Mouse (Mus musculus) gastrocnemius, postnatal 36 days (tissue): ENCODE results near the gene Rp9. TPM values are rescaled to one million over a fixed set of nuclear protein-coding genes. Genes with fewer than 3 reads are reported as not detected.
"Not testable (repeated sequence)": the region's sequence is repeated elsewhere in the genome, so short reads cannot be mapped to it uniquely, and the experiment has no call there.

Experiments used
- DNase-seq, 2 experiments: peaks; one replicate each; pipeline ENCODE4 v3.0.0; 2022
- intact Hi-C: fragments of 180-260 bp; cut with DNase I; formaldehyde crosslinking; loops from one replicate; pipeline ENCODE4 v1.15.1; 2025
- total RNA-seq, 2 experiments: library from RNA; stranded (reverse); gene quantifications; 2 replicates each; pipeline ENCODE4 v1.2.3; 2021

Gene Rp9
- total RNA-seq, 2 experiments from 2014 or later: 31.3 to 33.2 TPM

- DNase-seq: no peak
- intact Hi-C loops: no loop called here
These were observed 44.8 kb downstream of the Rp9 start for GRCm38 (mm10) chr9:22424719-22425118.

DNA sequence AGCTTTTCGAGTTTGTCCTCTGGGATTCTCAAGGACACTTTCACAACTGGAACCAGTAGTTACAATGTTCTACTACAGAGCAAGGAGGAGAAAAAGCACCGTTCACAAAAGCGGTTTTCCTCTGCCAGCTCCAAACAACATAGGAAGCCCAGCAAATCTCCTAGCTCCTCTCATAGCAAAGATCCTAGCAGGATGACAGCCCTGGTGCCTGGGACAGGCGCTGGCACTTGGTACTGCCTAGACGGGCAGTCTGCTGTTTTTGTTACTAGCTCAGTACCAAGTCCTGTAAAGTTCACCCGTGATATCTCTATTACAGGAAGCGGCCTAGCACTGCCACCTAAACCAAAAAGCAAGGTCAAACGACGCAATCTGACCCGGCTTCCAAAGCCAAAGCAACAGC lies 45.3 kb downstream of the Rp9 start:
- intact Hi-C loops: no loop called here
- DNase-seq: no peak

GRCm38 (mm10) chr9:22423507-22423906 lies 46.0 kb downstream of the Rp9 start:
- intact Hi-C loops: no loop called here
- DNase-seq: no peak

DNA sequence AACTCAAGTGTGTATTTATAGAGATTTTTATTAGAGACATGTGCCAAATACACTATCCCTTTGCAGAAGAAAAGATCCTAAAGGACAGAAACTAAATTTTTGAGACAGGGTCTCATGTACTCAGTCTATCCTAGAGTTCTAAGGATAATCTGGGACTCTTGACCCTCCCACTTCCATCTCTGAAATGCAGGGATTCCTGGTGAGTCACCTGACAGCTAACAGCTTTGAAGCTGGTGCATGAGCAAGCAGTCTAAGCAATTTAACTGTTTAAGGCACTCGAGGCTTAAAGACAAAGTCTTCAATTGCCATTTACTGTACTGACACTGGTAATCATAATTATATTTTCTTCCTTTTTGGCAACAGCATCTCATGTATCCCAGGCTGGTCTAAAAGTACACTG lies 47.0 kb downstream of the Rp9 start:
- DNase-seq: no peak
- intact Hi-C loops: no loop called here

DNA sequence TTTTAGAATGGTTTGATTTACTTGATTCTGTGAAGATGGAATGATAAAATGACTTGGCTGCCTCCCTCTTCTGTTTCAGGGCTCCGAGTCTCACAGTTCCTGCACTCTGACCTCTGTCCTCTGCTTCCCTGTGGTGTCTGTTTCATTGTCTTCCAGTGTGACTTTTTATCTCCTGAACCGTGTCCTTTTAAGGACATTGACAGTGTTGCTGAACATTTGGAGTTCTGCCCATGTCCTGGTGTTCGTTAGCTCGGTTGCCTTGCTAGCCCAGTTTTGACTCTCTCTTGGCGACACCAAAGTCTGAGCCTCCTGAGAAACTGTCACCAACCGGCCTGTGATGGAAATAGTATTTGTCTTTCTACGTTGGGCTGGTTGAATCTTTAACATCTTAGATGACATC lies 49.1 kb downstream of the Rp9 start:
- intact Hi-C loops: no loop called here
- no peak for DNase-seq

DNA sequence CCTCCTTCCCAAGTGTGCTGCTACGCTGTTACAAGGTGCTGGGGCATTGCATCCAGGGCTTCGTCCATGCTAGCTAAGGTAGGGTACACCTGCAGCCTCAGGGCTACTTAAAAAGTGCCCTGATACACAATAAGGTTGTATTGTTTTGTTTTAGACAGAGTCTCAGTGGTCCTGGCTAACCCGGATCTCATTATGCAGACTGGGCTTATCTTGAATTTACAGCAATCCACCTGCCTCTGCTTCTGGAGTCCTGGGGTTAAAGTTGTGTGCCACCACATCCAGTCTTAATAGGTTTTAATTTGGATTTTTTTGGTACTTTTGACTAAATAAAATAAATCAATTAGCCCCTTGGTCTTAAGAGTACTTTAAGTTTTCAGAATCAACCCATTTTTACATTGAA lies 49.7 kb downstream of the Rp9 start:
- intact Hi-C loops: no loop called here
- no peak for DNase-seq

GRCm38 (mm10) chr9:22417547-22417946 lies 52.0 kb downstream of the Rp9 start:
- DNase-seq: no peak
- intact Hi-C loops: no loop called here

GRCm38 (mm10) chr9:22416187-22416586 lies 53.4 kb downstream of the Rp9 start:
- no peak for DNase-seq
- intact Hi-C loops: no loop called here

DNA sequence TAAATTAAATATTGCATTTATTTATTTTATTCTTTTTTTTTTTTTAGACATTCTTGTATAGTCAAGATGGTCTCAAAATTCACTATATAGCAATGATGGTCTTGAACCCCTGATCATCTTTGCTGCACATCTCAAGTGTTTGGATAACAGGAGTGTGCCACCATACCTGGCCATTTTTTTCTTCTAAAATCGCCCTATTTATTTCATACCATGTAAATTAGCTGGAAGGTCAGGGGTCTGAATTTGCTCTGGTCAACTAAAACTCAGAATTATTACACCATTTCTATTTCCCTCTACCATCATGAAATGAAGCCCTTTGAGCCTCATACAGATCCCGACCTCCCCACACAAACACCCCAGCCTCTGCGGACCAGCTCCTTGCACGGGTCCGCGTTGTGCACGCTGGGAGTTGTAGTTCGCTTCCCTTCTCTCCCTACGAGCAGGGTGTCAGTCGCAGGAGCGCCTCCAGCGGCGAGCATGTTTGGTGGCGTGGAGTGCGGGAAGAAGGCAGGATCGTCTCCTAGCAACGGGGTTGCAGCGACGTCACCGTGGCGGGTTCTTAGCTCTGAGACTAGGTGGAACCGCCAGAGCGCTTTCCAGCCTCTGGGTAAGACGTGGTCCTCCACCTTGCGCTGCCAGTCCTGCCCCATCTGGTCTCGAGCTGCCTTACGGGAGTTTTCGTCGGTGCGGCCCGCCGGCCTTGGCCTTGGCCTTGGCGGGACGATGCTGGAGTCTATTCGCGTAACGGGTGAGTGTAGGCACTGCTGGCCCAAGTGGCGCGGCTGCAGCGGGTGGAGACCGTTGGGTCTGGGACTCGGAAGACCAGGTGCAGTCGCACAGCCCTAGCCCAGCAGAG lies 58.3 kb downstream of the Rp9 start, which contains the start of gene 9530077C05Rik:
9530077C05Rik (plus strand) TSS at position 512 of the 856 bp plus-strand sequence.
- peak; percentile 92 to 93 for DNase-seq
- intact Hi-C loops: no loop called here

GRCm38 (mm10) chr9:22409501-22409900 lies 60.0 kb downstream of the Rp9 start:
- intact Hi-C loops: loop anchor here (10.0 kb wide), 1 partner anchor 175 kb away; no protein-coding TSS in a partner anchor
- no peak for DNase-seq

DNA sequence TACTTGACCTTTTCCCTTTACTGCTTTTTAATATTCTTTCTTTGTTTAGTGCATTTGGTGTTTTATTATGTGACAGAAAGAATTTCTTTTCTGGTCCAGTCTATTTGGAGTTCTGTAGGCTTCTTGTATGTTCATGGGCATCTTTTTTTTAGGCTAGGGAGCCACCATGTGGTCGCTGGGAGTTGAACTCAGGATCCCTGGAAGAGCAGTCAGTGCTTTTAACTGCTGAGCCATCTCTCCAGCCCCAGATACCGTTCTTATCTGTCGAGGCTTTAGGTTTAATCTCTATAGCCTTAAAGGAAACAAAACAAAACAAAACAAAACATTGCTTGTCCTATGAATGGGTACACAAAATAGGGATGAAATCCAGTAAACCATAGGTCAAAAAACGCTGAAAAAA lies 61.2 kb downstream of the Rp9 start:
- intact Hi-C loops: loop anchor here (10.0 kb wide), 1 partner anchor 174 kb away; no protein-coding TSS in a partner anchor
- DNase-seq: not testable (repeated sequence)

GRCm38 (mm10) chr9:22407633-22408032 lies 61.9 kb downstream of the Rp9 start:
- intact Hi-C loops: loop anchor here (10.0 kb wide), 1 partner anchor 173 kb away; no protein-coding TSS in a partner anchor

GRCm38 (mm10) chr9:22405414-22405813 lies 64.1 kb downstream of the Rp9 start:
- DNase-seq: no peak
- intact Hi-C loops: loop anchor here (10.0 kb wide), 1 partner anchor 171 kb away; no protein-coding TSS in a partner anchor

More at GRCm38 (mm10) chr9:22407633-22408032, 61.9 kb downstream of the Rp9 start:
- not testable (repeated sequence) for DNase-seq

- intact Hi-C loops: loop anchor here (10.0 kb wide), 1 partner anchor 169 kb away; no protein-coding TSS in a partner anchor
- not testable (repeated sequence) for DNase-seq
These were observed 66.0 kb downstream of the Rp9 start for GRCm38 (mm10) chr9:22403501-22403900.

- intact Hi-C loops: loop anchor here (10.0 kb wide), 1 partner anchor 168 kb away; no protein-coding TSS in a partner anchor
- no peak for DNase-seq
These were observed 66.6 kb downstream of the Rp9 start for GRCm38 (mm10) chr9:22402976-22403375.

DNA sequence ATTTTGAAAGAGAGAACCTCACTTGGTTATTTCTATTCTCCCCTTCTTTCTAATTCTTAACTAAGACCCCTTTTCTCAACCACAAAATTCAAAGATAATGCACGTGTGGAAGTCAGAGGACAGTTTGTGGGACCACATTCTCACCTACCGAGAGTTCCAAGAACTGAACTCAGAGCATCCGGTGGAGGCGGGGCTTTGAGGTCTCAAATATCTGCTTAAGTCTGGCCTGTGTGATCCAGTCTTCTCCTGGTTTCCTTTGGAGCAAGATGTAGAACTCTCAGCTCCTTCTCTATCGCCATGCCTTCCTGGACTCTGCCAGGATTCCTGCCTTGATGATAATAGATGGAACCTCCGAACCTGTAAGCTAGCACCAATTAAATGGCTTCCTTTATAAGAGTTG lies 67.5 kb downstream of the Rp9 start:
- DNase-seq: no peak
- intact Hi-C loops: loop anchor here (10.0 kb wide), 1 partner anchor 167 kb away; no protein-coding TSS in a partner anchor

GRCm38 (mm10) chr9:22399021-22399420 lies 70.5 kb downstream of the Rp9 start:
- intact Hi-C loops: no loop called here
- no peak for DNase-seq

DNA sequence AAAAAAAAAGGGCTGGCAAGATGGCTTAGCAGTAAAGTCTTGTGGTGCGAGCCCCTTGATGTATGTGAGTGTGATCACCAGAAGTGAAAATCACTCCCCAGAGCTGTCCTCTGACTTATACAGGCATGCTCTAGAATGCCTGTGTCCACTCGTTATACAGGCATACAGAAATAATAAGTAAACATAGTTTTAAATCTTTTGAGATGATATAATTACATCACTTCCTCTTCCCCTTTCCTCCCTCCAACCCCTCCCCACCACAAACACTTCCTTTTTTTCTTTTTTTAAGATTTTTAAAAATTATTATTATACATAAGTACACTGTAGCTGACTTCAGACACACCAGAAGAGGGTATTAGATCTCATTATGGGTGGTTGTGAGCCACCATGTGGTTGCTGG lies 74.8 kb downstream of the Rp9 start:
- intact Hi-C loops: no loop called here
- DNase-seq: no peak

GRCm38 (mm10) chr9:22390390-22390789 lies 79.2 kb downstream of the Rp9 start:
- DNase-seq: no peak
- intact Hi-C loops: no loop called here

GRCm38 (mm10) chr9:22389736-22390245 lies 79.8 kb downstream of the Rp9 start:
- no peak for DNase-seq
- intact Hi-C loops: no loop called here

DNA sequence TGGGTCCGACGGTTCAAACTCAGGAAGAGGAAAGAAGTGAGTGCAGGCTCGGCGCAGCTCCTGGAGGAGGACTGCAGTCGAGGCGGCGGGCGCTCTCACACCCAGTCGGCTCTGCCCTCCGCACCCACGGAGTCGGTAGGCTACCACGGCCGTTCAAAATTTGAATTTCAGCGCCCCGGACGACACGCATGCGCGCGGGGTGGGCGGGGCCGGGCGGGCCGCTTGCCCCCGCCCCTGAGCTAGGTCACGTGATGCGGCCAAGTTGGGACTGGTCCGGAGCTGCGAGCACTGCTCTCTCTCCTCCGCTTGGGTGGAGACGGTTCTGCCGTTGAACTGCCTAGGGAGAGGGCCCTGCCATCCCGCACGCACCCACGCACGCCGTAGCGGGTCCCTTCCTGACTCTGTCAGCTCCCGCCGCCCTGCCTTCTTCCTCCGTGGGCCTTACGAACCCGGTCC lies 80.5 kb downstream of the Rp9 start, which contains the start of gene Anln:
Anln (minus strand) TSS at position 168 of the 456 bp plus-strand sequence.
- peak; percentile 87 to 90 for DNase-seq
- intact Hi-C loops: no loop called here
